Mouse (Mus musculus) neural tube, embryonic 13.5 days (tissue): ENCODE results near the gene Smug1. TPM values are rescaled to one million over a fixed set of nuclear protein-coding genes. Genes with fewer than 3 reads are reported as not detected.
A peak's percentile ranks its signal among the peaks of the same experiment; 100 is the strongest.

ENCODE experiments used
- ATAC-seq: fragments of 200-750 bp; cut with Nextera tagmentation; 2 replicates; pipeline ENCODE4 v1.8.0; 2017; ENCODE audit warnings: low read depth, mild to moderate bottlenecking, moderate TSS enrichment, moderate library complexity
- H3K27ac ChIP-seq: fragments of 300-500 bp; sonication (generic); replicated peaks from 2 replicates; pipeline ENCODE4 v1.5.1; 2015; ENCODE audit warnings: moderate library complexity, mild to moderate bottlenecking, inconsistent platforms
- H3K27me3 ChIP-seq: fragments of 300-500 bp; sonication (generic); 2 replicates; pipeline ENCODE4 v1.6.1; 2015; ENCODE audit warnings: mild to moderate bottlenecking, inconsistent platforms
- H3K36me3 ChIP-seq: fragments of 300-500 bp; sonication (generic); 2 replicates; pipeline ENCODE4 v1.6.1; 2015; ENCODE audit warnings: mild to moderate bottlenecking, inconsistent platforms
- H3K4me1 ChIP-seq: fragments of 300-500 bp; sonication (generic); replicated peaks from 2 replicates; pipeline ENCODE4 v1.6.1; 2015; ENCODE audit warnings: inconsistent platforms
- H3K4me2 ChIP-seq: fragments of 300-500 bp; sonication (generic); 2 replicates; pipeline ENCODE4 v1.6.1; 2015; ENCODE audit warnings: inconsistent platforms, mild to moderate bottlenecking, moderate library complexity
- H3K4me3 ChIP-seq: fragments of 300-500 bp; sonication (generic); 2 replicates; pipeline ENCODE4 v1.5.1; 2015; ENCODE audit warnings: mild to moderate bottlenecking, inconsistent platforms
- H3K9ac ChIP-seq: fragments of 300-500 bp; sonication (generic); 2 replicates; pipeline ENCODE4 v1.6.1; 2015; ENCODE audit warnings: moderate library complexity, mild to moderate bottlenecking, inconsistent platforms
- H3K9me3 ChIP-seq: fragments of 300-500 bp; sonication (generic); 2 replicates; pipeline ENCODE4 v1.6.1; 2016; ENCODE audit warnings: inconsistent platforms
- WGBS: fragments of 180-500 bp; shearing (Covaris S2); methylation state at CpG from one replicate; pipeline ENCODE4 v1.1.7; 2015; 5-methylcytosine and 5-hydroxymethylcytosine counted together
- polyA plus RNA-seq: library from polyadenylated mRNA; unstranded; fragments of >200 nt; fragmentation: Nextera tagmentation; extraction: Ambion mirVana; gene quantifications from 2 replicates; pipeline ENCODE4 v1.2.1, GENCODE M21; 2015

The Smug1 gene
- polyA plus RNA-seq, 1 experiment from 2014 or later = 36.1 TPM

GRCm38 (mm10) chr15:103155366-103156321, 11.2 kb downstream of the Smug1 start:
- no peaks in the 10 kb centered on the region for H3K27me3 ChIP-seq
- H3K36me3 ChIP-seq = 0 out of 2 replicates have a peak, but pooled peaks cover 4% of the 10 kb centered on the region
- H3K9me3 ChIP-seq = no peaks in the 10 kb centered on the region
- WGBS = 18% methylated on average over 32 of the region's 32 CpGs
- peak overlapping the region; percentile 58 for H3K9ac ChIP-seq
- ATAC-seq = peak; percentile 60
- peak overlapping the region; percentile 70 for H3K27ac ChIP-seq
- H3K4me1 ChIP-seq = peaks cover 27% of the 10 kb centered on the region
- peak overlapping the region; percentile 9 for H3K4me3 ChIP-seq
- peak overlapping the region; percentile 39 for H3K4me2 ChIP-seq

GRCm38 (mm10) chr15:103152890-103153610, 13.8 kb downstream of the Smug1 start:
- H3K27me3 ChIP-seq = no peaks in the 10 kb centered on the region
- no peak for ATAC-seq
- H3K4me3 ChIP-seq = no peak overlapping the region
- WGBS = 91% methylated on average over 4 of the region's 4 CpGs
- peaks cover 31% of the 10 kb centered on the region for H3K4me1 ChIP-seq
- H3K9ac ChIP-seq = no peak overlapping the region
- 0 out of 2 replicates have a peak, but pooled peaks cover 4% of the 10 kb centered on the region for H3K36me3 ChIP-seq
- no peak overlapping the region for H3K4me2 ChIP-seq
- no peaks in the 10 kb centered on the region for H3K9me3 ChIP-seq
- H3K27ac ChIP-seq = no peak overlapping the region

GRCm38 (mm10) chr15:103152371-103152770, 14.5 kb downstream of the Smug1 start:
- Histone ChIP-seq H3K4me3 (no peak overlapping the region), H3K9ac (no peak overlapping the region)
- 92% methylated on average over 3 of the region's 3 CpGs for WGBS

GRCm38 (mm10) chr15:103147779-103148178, 19.1 kb downstream of the Smug1 start:
- Histone ChIP-seq H3K4me2 (peak overlapping the region; percentile 69; the same call in 1 of the 2 replicates), H3K27me3 (peaks cover 31% of the 10 kb centered on the region), H3K36me3 (no peaks in the 10 kb centered on the region), H3K27ac (peak overlapping the region; percentile 89), H3K9ac (peak overlapping the region; percentile 68; the same call in 1 of the 2 replicates), H3K4me3 (no peak overlapping the region), H3K9me3 (no peaks in the 10 kb centered on the region), H3K4me1 (peaks cover 31% of the 10 kb centered on the region)
- 0 out of 2 replicates have a peak, but pooled peaks have one; percentile 14 for ATAC-seq
- 22% methylated on average over 9 of the region's 9 CpGs for WGBS

More at GRCm38 (mm10) chr15:103152371-103152770, 14.5 kb downstream of the Smug1 start:
- no peak for ATAC-seq
- Histone ChIP-seq H3K9me3 (no peaks in the 10 kb centered on the region), H3K4me1 (peaks cover 35% of the 10 kb centered on the region), H3K4me2 (no peak overlapping the region), H3K36me3 (no peaks in the 10 kb centered on the region), H3K27ac (no peak overlapping the region), H3K27me3 (no peaks in the 10 kb centered on the region)

- H3K4me1 ChIP-seq = peaks cover 31% of the 10 kb centered on the region
- H3K9me3 ChIP-seq = no peaks in the 10 kb centered on the region
- peak overlapping the region; percentile 68 for H3K9ac ChIP-seq
- H3K27ac ChIP-seq = peak overlapping the region; percentile 89
- H3K4me2 ChIP-seq = peak overlapping the region; percentile 69
- 0 out of 2 replicates have a peak overlapping the region, but pooled peaks have one; percentile 38 for H3K4me3 ChIP-seq
- peaks cover 32% of the 10 kb centered on the region for H3K27me3 ChIP-seq
- peak; percentile 32; the same call in 1 of the 2 replicates for ATAC-seq
- no peaks in the 10 kb centered on the region for H3K36me3 ChIP-seq
- WGBS = 9% methylated on average over 3 of the region's 3 CpGs
These were observed 19.5 kb downstream of the Smug1 start for GRCm38 (mm10) chr15:103147422-103147690.

GRCm38 (mm10) chr15:103146627-103147421, 20.1 kb downstream of the Smug1 start:
- H3K9ac ChIP-seq = peak overlapping the region; percentile 68
- peak overlapping the region; percentile 69 for H3K4me2 ChIP-seq
- peaks cover 31% of the 10 kb centered on the region for H3K4me1 ChIP-seq
- H3K36me3 ChIP-seq = no peaks in the 10 kb centered on the region
- peaks cover 32% of the 10 kb centered on the region for H3K27me3 ChIP-seq
- ATAC-seq = peak; percentile 84
- H3K4me3 ChIP-seq = peak overlapping the region; percentile 38
- peak overlapping the region; percentile 89 for H3K27ac ChIP-seq
- H3K9me3 ChIP-seq = no peaks in the 10 kb centered on the region
- under 1% methylated on average over 57 of the region's 57 CpGs for WGBS

GRCm38 (mm10) chr15:103145635-103146299, 21.1 kb downstream of the Smug1 start:
- Histone ChIP-seq H3K4me1 (peaks cover 31% of the 10 kb centered on the region), H3K4me3 (no peak overlapping the region), H3K9ac (peak overlapping the region; percentile 68), H3K27me3 (peaks cover 32% of the 10 kb centered on the region), H3K4me2 (peak overlapping the region; percentile 69), H3K27ac (peak overlapping the region; percentile 89), H3K36me3 (no peaks in the 10 kb centered on the region), H3K9me3 (no peaks in the 10 kb centered on the region)
- 71% methylated on average over 11 of the region's 11 CpGs for WGBS
- ATAC-seq = no peak

- H3K27me3 ChIP-seq = peaks cover 32% of the 10 kb centered on the region
- H3K27ac ChIP-seq = no peak overlapping the region
- no peaks in the 10 kb centered on the region for H3K9me3 ChIP-seq
- H3K4me1 ChIP-seq = peaks cover 31% of the 10 kb centered on the region
- H3K36me3 ChIP-seq = no peaks in the 10 kb centered on the region
- ATAC-seq = no peak
- H3K4me2 ChIP-seq = no peak overlapping the region
- WGBS = 51% methylated on average over 3 of the region's 3 CpGs
- no peak overlapping the region for H3K4me3 ChIP-seq
- no peak overlapping the region for H3K9ac ChIP-seq
These were observed 22.7 kb downstream of the Smug1 start for GRCm38 (mm10) chr15:103144176-103144575.

GRCm38 (mm10) chr15:103135431-103135947, 31.4 kb downstream of the Smug1 start:
- Histone ChIP-seq H3K27me3 (no peaks in the 10 kb centered on the region), H3K4me2 (peak overlapping the region; percentile 30), H3K27ac (peak overlapping the region; percentile 97), H3K9me3 (no peaks in the 10 kb centered on the region; the same call in 1 of the 2 replicates), H3K9ac (peak overlapping the region; percentile 43), H3K4me3 (0 out of 2 replicates have a peak overlapping the region, but pooled peaks have one; percentile 0), H3K4me1 (peaks cover 55% of the 10 kb centered on the region), H3K36me3 (no peaks in the 10 kb centered on the region)
- peak; percentile 64 for ATAC-seq
- WGBS = 6% methylated on average over 13 of the region's 13 CpGs

GRCm38 (mm10) chr15:103134277-103135086, 32.4 kb downstream of the Smug1 start:
- peak overlapping the region; percentile 97 for H3K27ac ChIP-seq
- H3K9me3 ChIP-seq = no peaks in the 10 kb centered on the region; the same call in 1 of the 2 replicates
- no peaks in the 10 kb centered on the region for H3K27me3 ChIP-seq
- H3K9ac ChIP-seq = peak overlapping the region; percentile 43
- peak overlapping the region; percentile 30 for H3K4me2 ChIP-seq
- H3K4me1 ChIP-seq = peaks cover 62% of the 10 kb centered on the region
- 23% methylated on average over 5 of the region's 5 CpGs for WGBS
- H3K36me3 ChIP-seq = no peaks in the 10 kb centered on the region
- H3K4me3 ChIP-seq = no peak overlapping the region
- ATAC-seq = peak; percentile 55
